Mouse (Mus musculus) hindbrain, embryonic 14.5 days (tissue): ENCODE data around the gene Ugt1a2. TPM values are rescaled to one million over a fixed set of nuclear protein-coding genes. Genes with fewer than 3 reads are reported as not detected.

ENCODE experiments used
- ATAC-seq: fragments of 200-750 bp; cut with Nextera tagmentation; 2 replicates; pipeline ENCODE4 v1.8.0; 2017; ENCODE audit warnings: moderate number of reproducible peaks, mild to moderate bottlenecking, moderate TSS enrichment, moderate library complexity; ENCODE audit not compliant: low FRiP score
- DNase-seq: peaks from one replicate; pipeline ENCODE4 v3.0.0-alpha.2; 2015; ENCODE audit warnings: low spot score
- H3K27ac ChIP-seq: fragments of 300-500 bp; sonication (generic); 2 replicates; pipeline ENCODE4 v1.5.1; 2014; ENCODE audit warnings: mild to moderate bottlenecking, moderate library complexity
- H3K27me3 ChIP-seq: fragments of 300-500 bp; sonication (generic); 2 replicates; pipeline ENCODE4 v1.6.1; 2014; ENCODE audit warnings: mild to moderate bottlenecking, low read length, mixed read lengths; ENCODE audit not compliant: control insufficient read depth, insufficient read depth
- H3K36me3 ChIP-seq: fragments of 300-500 bp; sonication (generic); replicated peaks from 2 replicates; pipeline ENCODE4 v1.6.1; 2014; ENCODE audit not compliant: control insufficient read depth, insufficient read depth
- H3K4me1 ChIP-seq: fragments of 300-500 bp; sonication (generic); replicated peaks from 2 replicates; pipeline ENCODE4 v1.6.1; 2014; ENCODE audit warnings: antibody characterized with exemption, low read length, mixed read lengths; ENCODE audit not compliant: control insufficient read depth, insufficient read depth
- H3K4me2 ChIP-seq: fragments of 300-500 bp; sonication (generic); replicated peaks from 2 replicates; pipeline ENCODE4 v1.6.1; 2014; ENCODE audit warnings: mild to moderate bottlenecking, moderate library complexity
- H3K4me3 ChIP-seq: fragments of 300-500 bp; sonication (generic); replicated peaks from 2 replicates; pipeline ENCODE4 v1.5.1; 2014; ENCODE audit warnings: mild to moderate bottlenecking, low read length
- H3K9ac ChIP-seq: fragments of 300-500 bp; sonication (generic); 2 replicates; pipeline ENCODE4 v1.6.1; 2014
- H3K9me3 ChIP-seq: fragments of 300-500 bp; sonication (generic); 2 replicates; pipeline ENCODE4 v1.6.1; 2016; ENCODE audit warnings: low read length; ENCODE audit not compliant: control insufficient read depth
- WGBS: fragments of 180-500 bp; shearing (Covaris S2); extraction: QIAGEN DNeasy Blood & Tissue Kit; methylation state at CpG from one replicate; pipeline ENCODE4 v1.1.7; 2014; 5-methylcytosine and 5-hydroxymethylcytosine counted together
- polyA plus RNA-seq: library from polyadenylated mRNA; unstranded; fragments of >200 nt; fragmentation: Nextera tagmentation; extraction: Ambion mirVana; gene quantifications from 2 replicates; pipeline ENCODE4 v1.2.1, GENCODE M21; 2014

The Ugt1a2 gene
- polyA plus RNA-seq, 1 experiment from 2014 or later = not detected

- ATAC-seq = peak; percentile 100
- H3K4me2 ChIP-seq = peak within 1 kb of the TSS; percentile 67
- H3K4me3 ChIP-seq = peak within 1 kb of the TSS; percentile 39
- no peaks in the 10 kb centered on the region for H3K4me1 ChIP-seq
- no peaks in the 10 kb centered on the region for H3K36me3 ChIP-seq
- peak within 1 kb of the TSS; percentile 18; the same call in 1 of the 2 replicates for H3K27ac ChIP-seq
- H3K9me3 ChIP-seq = peaks cover 17% of the 10 kb centered on the region; the same call in 1 of the 2 replicates
- H3K9ac ChIP-seq = peak within 1 kb of the TSS; percentile 62
- no peaks in the 10 kb centered on the region for H3K27me3 ChIP-seq
- DNase-seq = peak; percentile 87
- WGBS = 5% methylated on average over 62 of the region's 62 CpGs
Measured at GRCm38 (mm10) chr1:88205294-88205922, 5.0 kb downstream of the Ugt1a2 start, which contains the start of gene Dnajb3. Gene Dnajb3, minus strand, starts transcription at chr1:88205782.

- Histone ChIP-seq H3K4me1 (no peaks in the 10 kb centered on the region), H3K4me2 (no peak overlapping the region), H3K36me3 (no peaks in the 10 kb centered on the region), H3K27me3 (no peaks in the 10 kb centered on the region), H3K9ac (no peak overlapping the region), H3K9me3 (peaks cover 25% of the 10 kb centered on the region), H3K4me3 (no peak overlapping the region), H3K27ac (no peak overlapping the region)
- DNase-seq (no peak), ATAC-seq (no peak)
- WGBS = 85% methylated on average over 2 of the region's 2 CpGs
Measured at GRCm38 (mm10) chr1:88206843-88207479, 6.6 kb downstream of the Ugt1a2 start.

- H3K36me3 ChIP-seq = no peaks in the 10 kb centered on the region
- ATAC-seq = 0 out of 2 replicates have a peak, but pooled peaks have one; percentile 7
- peaks cover 53% of the 10 kb centered on the region for H3K9me3 ChIP-seq
- DNase-seq = no peak
- WGBS = 68% methylated on average over 8 of the region's 8 CpGs
- H3K4me2 ChIP-seq = no peak within 1 kb of the TSS
- H3K4me1 ChIP-seq = no peaks in the 10 kb centered on the region
- H3K27me3 ChIP-seq = no peaks in the 10 kb centered on the region
- no peak within 1 kb of the TSS for H3K4me3 ChIP-seq
- H3K9ac ChIP-seq = no peak within 1 kb of the TSS
- H3K27ac ChIP-seq = no peak within 1 kb of the TSS
Measured at GRCm38 (mm10) chr1:88211812-88212211, 11.4 kb downstream of the Ugt1a2 start, which contains the start of gene Ugt1a1. Gene Ugt1a1, plus strand, starts transcription at chr1:88211959.

GRCm38 (mm10) chr1:88212341-88213045 lies 12.1 kb downstream of the Ugt1a2 start:
- Histone ChIP-seq H3K27ac (no peak overlapping the region), H3K27me3 (no peaks in the 10 kb centered on the region), H3K4me3 (no peak overlapping the region), H3K4me1 (no peaks in the 10 kb centered on the region), H3K36me3 (no peaks in the 10 kb centered on the region), H3K9ac (no peak overlapping the region), H3K4me2 (no peak overlapping the region), H3K9me3 (peaks cover 53% of the 10 kb centered on the region)
- 62% methylated on average over 8 of the region's 8 CpGs for WGBS
- ATAC-seq = peak; percentile 22; the same call in 1 of the 2 replicates
- peak; percentile 23 for DNase-seq

- no peak overlapping the region for H3K27ac ChIP-seq
- H3K4me1 ChIP-seq = no peaks in the 10 kb centered on the region
- DNase-seq (no peak), ATAC-seq (no peak)
- no peak overlapping the region for H3K4me3 ChIP-seq
- WGBS = 83% methylated on average over 1 of the region's 1 CpGs
- H3K27me3 ChIP-seq = no peaks in the 10 kb centered on the region
- no peaks in the 10 kb centered on the region for H3K36me3 ChIP-seq
- H3K9me3 ChIP-seq = peaks cover 53% of the 10 kb centered on the region
- H3K4me2 ChIP-seq = no peak overlapping the region
- H3K9ac ChIP-seq = no peak overlapping the region
Measured at GRCm38 (mm10) chr1:88213061-88213460, 12.7 kb downstream of the Ugt1a2 start.

- Histone ChIP-seq H3K9me3 (peaks cover 53% of the 10 kb centered on the region), H3K27ac (no peak overlapping the region), H3K4me2 (no peak overlapping the region), H3K4me3 (no peak overlapping the region), H3K4me1 (no peaks in the 10 kb centered on the region), H3K9ac (no peak overlapping the region), H3K27me3 (no peaks in the 10 kb centered on the region), H3K36me3 (no peaks in the 10 kb centered on the region)
- 83% methylated on average over 2 of the region's 2 CpGs for WGBS
- DNase-seq = peak; percentile 22
- peak; percentile 26 for ATAC-seq
Measured at GRCm38 (mm10) chr1:88213766-88214461, 13.5 kb downstream of the Ugt1a2 start.

- H3K36me3 ChIP-seq = no peaks in the 10 kb centered on the region
- ATAC-seq (0 out of 2 replicates have a peak, but pooled peaks have one; percentile 2), DNase-seq (peak; percentile 23)
- H3K9ac ChIP-seq = no peak overlapping the region
- no peak overlapping the region for H3K4me2 ChIP-seq
- 81% methylated on average over 2 of the region's 2 CpGs for WGBS
- no peaks in the 10 kb centered on the region for H3K27me3 ChIP-seq
- no peak overlapping the region for H3K27ac ChIP-seq
- H3K4me3 ChIP-seq = no peak overlapping the region
- no peaks in the 10 kb centered on the region for H3K4me1 ChIP-seq
- peaks cover 53% of the 10 kb centered on the region for H3K9me3 ChIP-seq
Measured at GRCm38 (mm10) chr1:88214462-88214952, 14.1 kb downstream of the Ugt1a2 start.

- WGBS = 73% methylated on average over 10 of the region's 10 CpGs
- no peaks in the 10 kb centered on the region for H3K36me3 ChIP-seq
Measured at GRCm38 (mm10) chr1:88215466-88216380, 15.3 kb downstream of the Ugt1a2 start.

More at GRCm38 (mm10) chr1:88215466-88216380, 15.3 kb downstream of the Ugt1a2 start:
- no peak overlapping the region for H3K4me3 ChIP-seq
- H3K4me2 ChIP-seq = no peak overlapping the region
- no peaks in the 10 kb centered on the region for H3K4me1 ChIP-seq
- DNase-seq (peak; percentile 27), ATAC-seq (0 out of 2 replicates have a peak, but pooled peaks have one; percentile 0)
- no peak overlapping the region for H3K9ac ChIP-seq
- peaks cover 50% of the 10 kb centered on the region for H3K9me3 ChIP-seq
- no peaks in the 10 kb centered on the region for H3K27me3 ChIP-seq
- H3K27ac ChIP-seq = no peak overlapping the region
